Mouse (Mus musculus): ENCODE measurements around the gene Zc3h12a. TPM values are rescaled to one million over a fixed set of nuclear protein-coding genes. Genes with fewer than 3 reads are reported as not detected.
A peak's percentile ranks its signal among the peaks of the same experiment; 100 is the strongest.

Zc3h12a gene
- polyA plus RNA-seq (2014; fragmentation: Nextera tagmentation; extraction: Ambion mirVana): 1.0 and 1.3 TPM in 2 replicates

DNA sequence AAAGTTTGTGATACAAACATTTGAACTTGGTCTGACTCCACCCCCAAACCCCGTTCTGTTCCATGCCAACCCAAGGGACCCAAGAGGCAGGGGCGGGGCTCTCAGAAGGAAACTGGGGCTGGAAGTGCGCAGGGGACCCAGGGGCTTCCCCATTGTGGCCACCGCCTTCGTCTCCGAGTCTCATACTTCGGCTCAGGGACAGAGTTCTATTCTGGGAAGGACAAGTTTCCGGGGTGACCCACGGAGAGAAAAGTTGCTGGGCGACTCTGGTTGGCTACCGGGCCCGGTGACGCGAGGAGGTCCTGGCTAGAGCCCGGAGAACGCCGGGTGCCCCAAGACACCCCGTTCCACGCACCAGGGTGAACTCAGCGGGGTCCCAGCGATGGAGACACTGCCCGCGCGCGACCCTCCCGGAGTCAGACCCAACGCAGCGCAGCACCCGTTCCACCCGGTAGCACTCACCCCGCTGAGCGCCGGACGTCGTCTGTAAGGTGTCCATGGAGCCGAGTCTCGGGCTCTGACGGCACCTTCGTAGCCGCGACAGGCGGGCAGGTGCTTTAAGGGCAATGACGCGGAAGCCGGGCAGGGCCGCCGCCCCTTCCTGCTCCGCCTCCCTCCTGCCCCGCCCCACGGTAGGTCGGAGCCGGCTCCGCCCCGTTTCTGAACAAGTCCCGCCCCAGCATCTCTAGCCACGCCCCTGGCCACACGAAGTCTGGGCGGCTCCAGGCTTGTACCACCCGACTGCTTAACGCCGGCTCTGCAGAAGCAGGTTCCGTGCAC lies at the start of gene Zc3h12a:
Zc3h12a (minus strand) TSS at position 536 of the 780 bp plus-strand sequence.
- no peaks in the 10 kb centered on the region for H3K9me3 ChIP-seq (ENCODE audit: control insufficient read depth, low read length)
- DNase-seq (ENCODE audit: low spot score) (peak; percentile 92), ATAC-seq (replicated peaks; ENCODE audit: low FRiP score) (peak; percentile 92)
- under 1% methylated on average over 62 of the region's 62 CpGs for WGBS
- peak within 1 kb of the TSS; percentile 69 for H3K9ac ChIP-seq (ENCODE audit: low read depth, low read length)
- peak within 1 kb of the TSS; percentile 99 for H3K4me2 ChIP-seq
- H3K4me3 ChIP-seq (ENCODE audit: low read depth, low read length): peak within 1 kb of the TSS; percentile 75
- H3K4me1 ChIP-seq (replicated peaks; ENCODE audit: control insufficient read depth, insufficient read depth, low read length): peaks cover 44% of the 10 kb centered on the region
- H3K27me3 ChIP-seq (replicated peaks; ENCODE audit: control insufficient read depth, insufficient read depth, low read length): no peaks in the 10 kb centered on the region
- H3K27ac ChIP-seq (ENCODE audit: low read depth, low read length): peak within 1 kb of the TSS; percentile 45; the same call in 1 of the 2 replicates
- no peaks in the 10 kb centered on the region for H3K36me3 ChIP-seq (ENCODE audit: control insufficient read depth, insufficient read depth, low read length)

DNA sequence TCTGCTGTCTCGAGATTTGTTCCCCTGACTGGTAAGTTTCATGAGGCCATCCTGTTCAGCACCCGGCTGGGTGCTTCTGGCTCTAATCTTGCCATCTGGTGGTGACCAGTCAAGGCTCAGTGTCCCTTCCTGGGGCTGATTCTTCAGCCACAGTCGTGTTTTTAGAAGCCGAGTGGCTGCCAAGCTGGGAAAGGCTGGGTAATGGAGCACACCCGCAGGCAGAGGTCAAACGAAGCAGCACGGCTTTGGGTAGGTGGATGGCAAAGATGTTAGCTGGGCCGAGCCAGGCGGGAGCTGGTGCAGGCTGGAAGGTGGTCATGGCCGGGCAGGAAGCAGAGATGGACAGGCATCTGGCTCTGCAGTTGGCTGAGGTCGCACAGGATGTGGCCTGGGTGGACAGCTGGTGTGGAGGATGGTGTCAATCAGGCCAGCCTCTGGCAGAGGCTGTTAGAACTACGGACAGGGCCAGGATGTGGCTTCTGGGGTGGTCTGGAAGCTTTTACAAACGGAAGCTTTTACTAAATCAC lies 49.1 kb upstream of the Zc3h12a start:
- H3K4me3 ChIP-seq (ENCODE audit: low read depth, low read length): no peak overlapping the region
- no peak overlapping the region for H3K27ac ChIP-seq (ENCODE audit: low read depth, low read length)
- no peaks in the 10 kb centered on the region for H3K36me3 ChIP-seq (ENCODE audit: control insufficient read depth, insufficient read depth, low read length)
- ATAC-seq (replicated peaks; ENCODE audit: low FRiP score) (no peak), DNase-seq (ENCODE audit: low spot score) (no peak)
- no peaks in the 10 kb centered on the region for H3K27me3 ChIP-seq (replicated peaks; ENCODE audit: control insufficient read depth, insufficient read depth, low read length)
- H3K4me2 ChIP-seq: no peak overlapping the region
- no peaks in the 10 kb centered on the region for H3K4me1 ChIP-seq (replicated peaks; ENCODE audit: control insufficient read depth, insufficient read depth, low read length)
- no peak overlapping the region for H3K9ac ChIP-seq (ENCODE audit: low read depth, low read length)
- no peaks in the 10 kb centered on the region for H3K9me3 ChIP-seq (ENCODE audit: control insufficient read depth, low read length)
- 22% methylated on average over 13 of the region's 13 CpGs for WGBS

DNA sequence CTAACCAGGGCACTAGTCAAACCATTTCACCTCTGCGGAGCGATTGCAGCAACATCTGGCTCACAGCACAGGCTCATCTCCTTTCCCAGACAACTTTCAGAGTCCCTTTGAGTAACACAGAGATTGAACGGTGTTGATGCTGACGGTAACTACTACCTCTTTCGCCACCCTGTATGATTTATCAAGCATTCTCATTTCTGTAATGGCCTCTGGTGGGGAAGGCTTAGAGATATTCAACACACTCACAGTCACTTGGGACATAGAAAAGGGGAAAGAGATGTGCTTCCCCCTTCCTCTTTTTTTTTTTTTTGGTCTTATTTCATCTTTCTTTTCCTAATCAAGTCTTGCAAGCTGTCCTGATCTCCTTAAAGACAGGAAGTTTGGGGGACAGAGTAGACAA lies 48.5 kb upstream of the Zc3h12a start:
- Histone ChIP-seq H3K9me3 (ENCODE audit: control insufficient read depth, low read length) (no peaks in the 10 kb centered on the region), H3K4me3 (ENCODE audit: low read depth, low read length) (no peak overlapping the region), H3K27me3 (replicated peaks; ENCODE audit: control insufficient read depth, insufficient read depth, low read length) (no peaks in the 10 kb centered on the region), H3K27ac (ENCODE audit: low read depth, low read length) (no peak overlapping the region), H3K9ac (ENCODE audit: low read depth, low read length) (no peak overlapping the region), H3K36me3 (ENCODE audit: control insufficient read depth, insufficient read depth, low read length) (no peaks in the 10 kb centered on the region), H3K4me1 (replicated peaks; ENCODE audit: control insufficient read depth, insufficient read depth, low read length) (no peaks in the 10 kb centered on the region), H3K4me2 (no peak overlapping the region)
- ATAC-seq (replicated peaks; ENCODE audit: low FRiP score): no peak
- no peak for DNase-seq (ENCODE audit: low spot score)
- 65% methylated on average over 5 of the region's 5 CpGs for WGBS

DNA sequence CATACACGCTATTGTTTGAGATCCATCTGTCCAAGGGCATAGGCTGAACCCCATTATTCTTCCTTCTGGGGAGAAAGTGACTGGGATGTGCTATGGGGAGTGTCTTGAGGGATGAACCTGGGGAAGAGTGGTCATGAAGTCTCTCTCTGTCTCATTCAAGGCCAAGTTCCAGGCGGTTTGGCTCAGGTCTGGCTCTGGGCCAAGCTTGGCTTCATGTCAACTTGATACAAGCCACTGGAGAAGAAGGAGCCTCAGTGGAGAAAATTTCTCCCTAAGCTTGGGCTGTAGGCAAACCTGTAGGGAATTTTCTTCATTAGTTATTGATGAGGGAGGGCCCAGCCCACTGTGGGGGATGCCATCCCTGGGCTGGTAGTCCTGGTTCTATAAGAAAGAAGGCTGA lies 48.0 kb upstream of the Zc3h12a start:
- DNase-seq (ENCODE audit: low spot score): no peak
- WGBS: 67% methylated on average over 2 of the region's 2 CpGs
- no peak for ATAC-seq (replicated peaks; ENCODE audit: low FRiP score)
- H3K36me3 ChIP-seq (ENCODE audit: control insufficient read depth, insufficient read depth, low read length): no peaks in the 10 kb centered on the region
- no peak overlapping the region for H3K27ac ChIP-seq (ENCODE audit: low read depth, low read length)
- no peak overlapping the region for H3K9ac ChIP-seq (ENCODE audit: low read depth, low read length)
- no peaks in the 10 kb centered on the region for H3K4me1 ChIP-seq (replicated peaks; ENCODE audit: control insufficient read depth, insufficient read depth, low read length)
- H3K4me3 ChIP-seq (ENCODE audit: low read depth, low read length): no peak overlapping the region
- H3K4me2 ChIP-seq: no peak overlapping the region
- H3K9me3 ChIP-seq (ENCODE audit: control insufficient read depth, low read length): no peaks in the 10 kb centered on the region
- H3K27me3 ChIP-seq (replicated peaks; ENCODE audit: control insufficient read depth, insufficient read depth, low read length): no peaks in the 10 kb centered on the region

DNA sequence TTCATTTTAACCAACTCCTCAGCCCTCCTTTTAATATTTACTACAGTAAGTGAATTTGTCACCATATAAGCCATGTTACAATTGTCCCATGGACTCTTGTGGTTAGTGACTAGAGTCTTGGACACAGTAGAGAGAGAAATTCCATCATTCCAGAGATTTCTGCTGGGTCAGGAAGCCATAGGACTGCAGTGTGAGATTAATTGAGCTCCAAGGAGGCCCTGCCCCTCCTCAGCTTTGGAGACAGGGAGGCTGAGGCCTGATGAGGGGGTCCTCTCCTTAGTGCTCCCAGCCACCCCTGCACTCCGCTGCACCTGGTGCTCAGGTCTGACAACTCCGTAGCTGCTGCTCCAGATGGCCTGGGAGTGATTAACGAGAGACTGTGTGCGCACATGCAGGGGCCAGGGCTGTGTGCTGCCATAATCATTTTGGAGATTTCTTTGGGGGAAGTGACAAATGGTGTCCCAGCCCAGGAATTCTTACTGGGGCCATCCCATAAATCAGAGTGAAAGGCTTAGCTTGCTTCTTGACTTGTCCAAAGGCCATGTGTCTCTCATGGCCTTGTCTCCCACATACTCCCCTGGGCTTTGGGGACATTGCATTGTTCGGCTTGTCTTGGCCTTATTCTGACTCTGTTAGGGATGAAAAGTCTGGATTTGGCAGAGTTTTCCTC lies 47.0 kb upstream of the Zc3h12a start:
- Histone ChIP-seq H3K27me3 (replicated peaks; ENCODE audit: control insufficient read depth, insufficient read depth, low read length) (no peaks in the 10 kb centered on the region), H3K4me2 (no peak overlapping the region), H3K4me3 (ENCODE audit: low read depth, low read length) (no peak overlapping the region), H3K36me3 (ENCODE audit: control insufficient read depth, insufficient read depth, low read length) (no peaks in the 10 kb centered on the region), H3K4me1 (replicated peaks; ENCODE audit: control insufficient read depth, insufficient read depth, low read length) (no peaks in the 10 kb centered on the region), H3K27ac (ENCODE audit: low read depth, low read length) (no peak overlapping the region), H3K9ac (ENCODE audit: low read depth, low read length) (no peak overlapping the region), H3K9me3 (ENCODE audit: control insufficient read depth, low read length) (no peaks in the 10 kb centered on the region)
- ATAC-seq (replicated peaks; ENCODE audit: low FRiP score) (no peak), DNase-seq (ENCODE audit: low spot score) (no peak)
- 82% methylated on average over 5 of the region's 5 CpGs for WGBS

DNA sequence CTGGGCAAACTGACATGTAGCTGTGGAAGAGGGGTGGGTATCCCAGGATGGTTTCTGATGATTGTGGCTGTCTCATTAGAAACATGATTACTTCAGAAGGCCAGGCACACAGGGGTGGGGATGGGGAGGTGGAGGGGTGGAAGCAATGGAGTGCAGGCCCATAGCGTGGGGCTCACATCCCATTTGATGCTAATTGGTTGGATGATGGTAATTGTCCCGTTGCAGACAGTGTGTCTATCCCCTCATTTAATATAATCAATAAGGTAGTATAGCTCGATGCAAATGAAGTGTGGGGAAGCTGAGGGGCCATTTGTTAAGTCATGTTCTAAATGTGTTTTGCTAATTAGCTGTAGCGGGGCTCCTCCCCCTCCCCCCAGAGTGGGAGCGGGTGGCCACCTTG lies 45.5 kb upstream of the Zc3h12a start:
- no peaks in the 10 kb centered on the region for H3K27me3 ChIP-seq (replicated peaks; ENCODE audit: control insufficient read depth, insufficient read depth, low read length)
- ATAC-seq (replicated peaks; ENCODE audit: low FRiP score) (no peak), DNase-seq (ENCODE audit: low spot score) (no peak)
- H3K9ac ChIP-seq (ENCODE audit: low read depth, low read length): no peak overlapping the region
- no peaks in the 10 kb centered on the region for H3K9me3 ChIP-seq (ENCODE audit: control insufficient read depth, low read length)
- no peak overlapping the region for H3K4me3 ChIP-seq (ENCODE audit: low read depth, low read length)
- no peak overlapping the region for H3K4me2 ChIP-seq
- 83% methylated on average over 5 of the region's 5 CpGs for WGBS
- no peaks in the 10 kb centered on the region for H3K4me1 ChIP-seq (replicated peaks; ENCODE audit: control insufficient read depth, insufficient read depth, low read length)
- H3K36me3 ChIP-seq (ENCODE audit: control insufficient read depth, insufficient read depth, low read length): no peaks in the 10 kb centered on the region
- H3K27ac ChIP-seq (ENCODE audit: low read depth, low read length): no peak overlapping the region

DNA sequence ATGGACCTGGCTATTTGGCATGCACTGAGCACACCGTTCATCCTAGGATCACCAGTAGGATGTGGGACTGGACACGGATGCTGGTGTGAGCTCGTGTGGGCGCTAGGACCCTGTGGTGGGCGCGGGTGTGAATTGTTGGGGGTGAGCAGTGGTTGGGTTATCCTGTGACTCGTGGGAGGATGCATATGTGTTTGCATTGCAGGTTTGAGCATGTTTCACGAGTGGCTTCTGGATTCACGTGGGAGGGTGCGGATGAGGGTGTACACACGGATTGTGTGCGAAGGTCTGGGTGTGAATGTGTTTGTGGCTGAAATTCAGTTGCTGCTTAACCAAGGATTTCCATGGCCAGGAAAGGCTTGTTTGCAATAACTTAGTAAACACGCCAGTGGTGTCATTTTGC lies 45.1 kb upstream of the Zc3h12a start:
- Histone ChIP-seq H3K4me1 (replicated peaks; ENCODE audit: control insufficient read depth, insufficient read depth, low read length) (no peaks in the 10 kb centered on the region), H3K4me2 (no peak overlapping the region), H3K9me3 (ENCODE audit: control insufficient read depth, low read length) (no peaks in the 10 kb centered on the region), H3K9ac (ENCODE audit: low read depth, low read length) (no peak overlapping the region), H3K27me3 (replicated peaks; ENCODE audit: control insufficient read depth, insufficient read depth, low read length) (no peaks in the 10 kb centered on the region), H3K4me3 (ENCODE audit: low read depth, low read length) (no peak overlapping the region), H3K27ac (ENCODE audit: low read depth, low read length) (no peak overlapping the region), H3K36me3 (ENCODE audit: control insufficient read depth, insufficient read depth, low read length) (no peaks in the 10 kb centered on the region)
- ATAC-seq (replicated peaks; ENCODE audit: low FRiP score) (no peak), DNase-seq (ENCODE audit: low spot score) (no peak)
- WGBS: 83% methylated on average over 13 of the region's 13 CpGs

DNA sequence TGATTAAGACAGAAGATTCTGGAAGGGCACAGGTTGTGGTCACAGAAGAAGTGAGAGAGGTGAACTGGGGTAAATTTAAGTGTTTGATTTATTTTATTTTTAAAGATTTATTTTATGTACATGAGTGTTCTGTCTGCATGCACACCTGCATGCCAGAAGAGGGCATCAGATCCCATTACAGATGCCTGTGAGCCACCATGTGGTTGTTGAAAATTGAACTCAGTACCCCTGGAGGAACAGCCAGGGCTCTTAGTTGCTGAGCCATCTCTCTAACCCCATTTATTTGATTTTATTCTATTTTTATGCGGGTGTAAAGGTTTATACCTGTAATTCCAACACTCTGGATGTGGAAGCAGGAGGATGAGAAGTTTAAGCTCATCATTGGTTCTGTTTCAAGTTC lies 40.1 kb upstream of the Zc3h12a start:
- Histone ChIP-seq H3K9me3 (ENCODE audit: control insufficient read depth, low read length) (no peaks in the 10 kb centered on the region), H3K4me2 (no peak overlapping the region), H3K27me3 (replicated peaks; ENCODE audit: control insufficient read depth, insufficient read depth, low read length) (no peaks in the 10 kb centered on the region), H3K4me1 (replicated peaks; ENCODE audit: control insufficient read depth, insufficient read depth, low read length) (no peaks in the 10 kb centered on the region), H3K4me3 (ENCODE audit: low read depth, low read length) (no peak overlapping the region), H3K9ac (ENCODE audit: low read depth, low read length) (no peak overlapping the region), H3K27ac (ENCODE audit: low read depth, low read length) (no peak overlapping the region), H3K36me3 (ENCODE audit: control insufficient read depth, insufficient read depth, low read length) (no peaks in the 10 kb centered on the region)
- 61% methylated on average over 1 of the region's 1 CpGs for WGBS
- ATAC-seq (replicated peaks; ENCODE audit: low FRiP score) (no peak), DNase-seq (ENCODE audit: low spot score) (no peak)

Measured in liver, embryonic 11.5 days (tissue).